Mouse (Mus musculus) testis, postnatal 10 days (tissue): Measurements from ENCODE around the gene Elovl5.

Source experiments
- DNase-seq: peaks from one replicate; pipeline ENCODE4 v3.0.0; 2021; ENCODE audit warnings: low spot score

The Elovl5 gene

DNA sequence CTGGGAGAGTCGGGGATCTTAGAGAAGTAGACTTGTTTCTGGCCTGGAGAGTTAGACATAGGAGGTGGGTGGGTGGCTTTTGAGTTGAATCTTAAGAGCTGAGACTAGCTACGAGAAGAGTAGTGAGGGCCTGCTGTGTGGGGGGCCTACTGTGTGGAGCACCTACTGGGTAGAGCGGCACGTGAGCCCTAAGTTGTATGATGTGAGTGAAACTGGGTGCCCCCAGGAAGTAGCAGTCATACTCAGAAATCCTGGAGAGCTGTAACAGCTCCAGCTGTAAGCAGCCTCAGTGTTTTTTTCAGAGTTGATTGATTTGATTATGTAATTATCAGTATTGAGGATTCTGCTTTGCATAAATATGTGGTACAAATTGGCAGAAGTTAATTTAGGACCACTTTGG lies 11.6 kb downstream of the Elovl5 start:
- no peak for DNase-seq

DNA sequence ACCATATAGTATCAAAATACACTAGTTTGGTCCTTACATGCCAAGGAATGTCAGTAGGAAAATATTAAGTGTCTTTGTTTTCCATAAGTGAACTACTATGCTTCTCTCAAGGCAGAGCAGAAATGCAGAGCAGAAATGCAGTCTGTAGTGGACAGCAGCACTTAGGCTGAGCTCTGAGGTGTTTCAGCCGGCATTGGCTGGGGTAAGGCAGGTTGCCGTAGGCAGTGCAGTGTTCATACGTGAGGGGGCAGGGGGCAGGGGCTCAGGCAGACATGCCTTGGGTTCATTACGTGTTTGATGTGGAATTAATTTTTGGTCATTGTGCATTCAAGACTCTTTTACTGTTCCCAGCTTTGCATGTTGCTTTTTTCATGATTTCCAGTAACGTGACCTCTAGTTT lies 12.1 kb downstream of the Elovl5 start:
- no peak for DNase-seq

DNA sequence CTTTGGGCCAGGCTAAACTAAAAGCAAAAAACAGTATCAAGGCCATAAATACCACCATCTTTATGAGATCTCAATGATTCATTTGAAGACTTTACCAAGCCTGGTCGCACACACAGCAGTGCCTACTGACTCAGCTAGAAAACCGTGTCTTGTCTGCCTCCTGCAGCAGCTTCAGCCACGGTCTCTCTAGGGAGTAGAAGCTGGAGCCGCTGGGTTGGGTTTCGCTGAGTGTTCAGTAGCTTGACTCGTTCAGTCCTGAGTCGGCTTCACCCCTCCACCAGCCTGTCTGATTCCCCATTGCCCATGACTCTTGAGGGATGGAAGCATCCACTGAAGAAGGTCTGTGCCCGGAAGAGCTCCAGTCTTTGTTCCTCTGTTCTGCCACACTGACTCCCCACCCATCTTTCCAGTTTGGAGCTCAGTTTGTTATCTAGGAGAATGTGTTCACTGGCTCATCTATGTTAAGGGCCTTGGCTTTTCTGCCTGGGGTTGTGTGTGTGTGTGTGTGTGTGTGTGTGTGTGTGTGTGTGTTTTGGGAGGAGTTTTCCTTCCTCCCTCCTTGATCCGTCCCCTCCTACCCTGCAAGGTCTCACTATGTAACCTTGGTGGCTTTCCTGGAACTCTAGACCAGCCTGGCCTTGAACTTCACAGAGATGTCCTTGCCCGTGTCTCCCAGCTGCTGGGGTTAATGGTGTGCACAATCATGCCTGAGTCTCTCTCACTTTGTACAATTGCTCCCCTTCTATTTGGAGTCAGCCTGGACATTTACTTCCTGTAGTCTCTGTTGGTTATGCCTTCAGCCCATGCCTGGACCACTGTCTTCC lies 13.1 kb downstream of the Elovl5 start:
- DNase-seq, result no peak

DNA sequence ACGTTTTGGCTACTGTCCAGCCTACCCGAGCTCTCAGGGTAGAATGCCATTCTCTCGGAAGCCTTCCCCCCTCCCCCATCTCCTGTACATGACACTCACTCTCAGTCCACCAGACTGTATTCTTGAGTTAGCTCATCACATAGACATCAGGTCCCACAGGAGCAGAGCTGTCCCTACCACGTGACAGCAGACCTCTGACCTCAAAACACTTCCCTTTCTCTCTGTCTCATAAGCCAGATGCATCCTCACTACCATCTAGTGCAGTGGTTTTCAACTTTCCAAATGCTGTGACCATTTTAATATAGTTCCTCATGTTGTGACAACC lies 13.7 kb downstream of the Elovl5 start:
- DNase-seq, result no peak

- DNase-seq, result no peak
Measured at GRCm38 (mm10) chr9:77931740-77932139, 14.6 kb downstream of the Elovl5 start.

DNA sequence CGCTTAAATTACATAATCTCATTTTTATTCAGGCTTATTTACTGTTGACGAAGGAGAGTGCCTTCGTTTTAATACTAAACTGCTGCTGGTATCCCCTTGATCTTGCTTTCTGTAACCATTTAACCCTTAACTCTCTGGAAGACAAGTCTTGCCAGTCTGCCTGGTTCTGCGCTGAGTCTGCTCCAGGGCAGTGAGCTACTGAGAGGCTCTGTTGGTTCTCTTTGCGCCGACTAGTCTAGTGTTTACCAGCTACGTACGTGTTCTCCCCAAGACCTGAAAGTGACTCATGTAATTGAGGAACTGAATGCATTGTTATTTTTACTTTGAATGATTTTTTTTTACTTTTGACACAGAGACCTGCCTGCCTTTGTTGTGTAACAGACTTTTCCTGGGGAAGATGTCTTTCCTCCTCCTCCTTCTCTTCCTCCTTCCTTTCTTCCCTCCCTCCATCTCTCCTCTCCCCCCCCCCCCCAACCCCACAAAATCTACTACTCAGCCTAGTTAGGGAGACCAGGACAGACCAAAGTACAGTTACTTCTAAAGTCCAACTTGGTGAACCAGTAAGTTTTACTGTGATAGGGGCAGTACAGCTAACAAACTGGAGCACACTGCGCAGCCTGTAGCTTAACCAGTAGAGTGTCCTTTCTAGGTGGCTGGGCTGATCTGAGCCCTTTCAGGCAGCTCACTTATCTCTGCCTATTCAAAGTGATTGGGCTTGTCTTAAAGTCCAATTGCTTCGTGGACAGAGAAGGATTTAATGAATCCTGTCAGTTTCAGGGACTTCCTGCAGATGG lies 18.9 kb downstream of the Elovl5 start:
- DNase-seq, result no peak

DNA sequence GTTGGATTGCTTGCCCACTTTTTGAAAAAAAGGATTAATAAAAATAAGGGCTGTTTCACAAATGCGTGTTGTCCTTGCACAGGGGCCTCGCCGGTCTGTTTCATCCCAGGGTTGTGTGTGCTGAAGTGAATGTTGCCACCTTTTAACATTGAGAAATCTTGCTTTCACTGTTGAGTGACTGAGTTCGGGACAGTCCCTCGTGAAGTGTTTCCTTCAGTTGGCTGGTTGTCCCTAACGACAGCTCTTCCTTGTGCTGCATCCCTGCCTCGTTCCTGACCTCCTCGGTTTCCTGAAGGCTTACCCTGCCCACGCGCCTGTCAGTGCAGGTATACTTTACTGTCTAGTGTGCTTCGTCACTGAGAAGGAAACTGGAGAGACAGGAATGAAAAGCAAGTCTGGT lies 20.7 kb downstream of the Elovl5 start:
- no peak for DNase-seq

- no peak for DNase-seq
Measured at GRCm38 (mm10) chr9:77938761-77939553, 21.8 kb downstream of the Elovl5 start.

DNA sequence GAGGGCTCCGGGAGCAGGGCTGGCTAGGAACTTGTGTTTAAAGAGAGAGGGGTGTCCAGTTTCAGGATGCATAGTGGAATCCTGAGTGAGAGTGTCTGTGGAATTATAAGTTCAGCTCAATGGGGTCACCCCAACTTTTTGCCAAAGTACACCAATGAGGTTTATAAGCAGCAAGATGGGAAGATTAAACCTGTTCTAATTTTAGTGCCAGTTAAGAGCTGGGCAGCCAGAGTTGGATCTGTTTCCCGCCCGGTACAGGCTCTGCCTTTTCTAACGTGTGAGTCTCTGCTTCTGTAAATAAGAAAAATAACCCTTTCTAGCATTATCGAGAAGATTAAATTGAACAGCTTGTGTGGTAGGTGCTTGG lies 22.4 kb downstream of the Elovl5 start:
- no peak for DNase-seq

DNA sequence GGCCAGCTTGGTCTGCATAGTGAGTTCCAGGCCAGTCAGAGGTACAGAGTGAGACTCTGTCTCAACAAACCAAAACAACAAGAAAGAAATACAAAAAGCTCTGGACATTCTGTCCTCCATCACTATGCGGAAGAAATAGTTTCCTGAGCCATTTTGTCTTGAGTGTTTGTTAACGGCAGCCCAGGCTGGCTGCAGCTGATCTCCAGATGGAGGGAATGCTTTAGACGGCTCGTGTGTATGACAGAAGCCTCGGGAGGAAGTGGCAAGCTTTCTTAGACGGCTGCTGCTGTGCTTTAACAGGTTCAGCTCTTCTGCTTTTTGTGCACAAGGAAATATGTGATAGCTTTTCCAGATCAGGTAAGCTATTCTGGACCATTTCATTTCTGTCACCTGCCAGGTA lies 23.9 kb downstream of the Elovl5 start:
- no peak for DNase-seq

- no peak for DNase-seq
Measured at GRCm38 (mm10) chr9:77941836-77942235, 24.7 kb downstream of the Elovl5 start.

- DNase-seq, result no peak
Measured at GRCm38 (mm10) chr9:77942411-77942810, 25.2 kb downstream of the Elovl5 start.

DNA sequence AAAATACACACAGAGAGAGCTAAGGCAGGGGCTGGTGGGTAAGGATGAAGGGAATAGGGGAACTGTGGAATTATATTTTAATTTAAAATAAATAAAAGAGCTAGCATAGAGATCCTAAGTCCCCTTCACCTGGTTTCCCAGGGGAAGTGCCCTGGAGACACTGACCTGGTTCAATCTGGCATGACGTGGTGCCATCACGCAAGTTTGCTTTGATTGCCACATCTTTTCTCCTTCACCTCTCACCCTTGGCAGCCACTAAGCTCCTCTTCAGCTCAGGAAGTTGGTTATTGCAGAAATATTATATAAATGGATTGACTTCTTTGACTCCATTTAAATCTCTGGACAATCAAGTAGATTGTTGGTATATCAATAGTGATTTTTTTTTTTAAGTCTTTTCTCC lies 26.2 kb downstream of the Elovl5 start:
- DNase-seq, result no peak

DNA sequence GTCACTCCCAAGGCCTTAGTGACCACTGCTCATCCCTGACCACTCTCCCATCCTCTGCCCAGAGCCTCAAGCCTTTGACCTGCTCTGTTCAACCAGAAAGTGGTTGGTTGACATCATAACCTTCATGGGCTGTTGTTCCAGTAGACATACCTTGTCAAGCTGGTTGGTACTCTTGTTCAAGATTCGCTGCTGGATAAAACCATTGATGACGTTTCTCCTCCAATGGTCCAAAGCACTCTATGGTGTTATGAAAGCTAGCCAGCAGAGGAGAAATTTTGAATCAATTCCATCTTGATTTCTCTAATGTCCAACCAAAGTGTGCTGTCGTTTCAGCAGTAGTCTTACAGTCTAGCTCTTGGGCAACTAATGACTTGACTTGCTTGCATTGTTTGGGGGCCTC lies 27.0 kb downstream of the Elovl5 start:
- DNase-seq, result no peak

DNA sequence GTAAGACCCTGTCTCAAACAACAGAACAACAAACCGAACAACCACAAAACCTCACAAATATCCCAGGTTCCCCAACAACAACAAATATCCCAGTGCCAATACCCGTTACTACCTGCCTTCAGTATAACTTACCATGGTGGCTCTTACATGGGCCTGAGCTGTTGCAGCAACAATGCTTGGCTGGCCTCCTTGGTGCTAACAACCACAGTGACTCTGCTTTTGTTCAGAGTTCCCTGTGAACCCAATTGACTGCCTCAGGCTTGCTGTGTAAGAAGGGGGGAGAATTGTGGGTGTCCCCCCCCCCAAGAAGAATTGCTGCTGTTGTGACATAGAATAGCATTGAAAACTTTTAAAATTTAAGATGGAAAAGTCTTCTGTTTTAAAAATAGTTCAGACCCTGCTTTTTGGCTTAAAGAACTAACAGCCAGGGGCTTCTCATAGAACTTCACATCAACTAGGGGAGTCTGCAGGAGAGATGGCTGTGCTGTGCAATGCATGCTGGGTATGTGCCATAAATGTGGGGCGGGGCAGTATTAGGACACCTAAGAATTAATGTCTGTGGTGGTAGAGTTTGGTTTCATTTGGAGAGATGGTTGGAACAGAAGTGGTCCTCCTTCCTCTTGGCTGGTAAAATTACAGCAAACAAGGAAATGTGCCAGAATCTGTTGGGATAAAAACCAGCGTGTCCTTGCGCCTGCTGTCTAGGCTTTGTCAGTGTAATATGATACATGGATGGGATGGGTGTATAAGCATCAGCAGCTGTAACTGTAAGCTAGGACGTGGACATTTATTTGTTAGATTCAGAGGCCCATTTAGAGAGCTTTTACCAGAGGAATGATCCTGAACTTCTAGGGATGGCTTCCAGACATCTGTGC lies 28.9 kb downstream of the Elovl5 start:
- no peak for DNase-seq

GRCm38 (mm10) chr9:77948214-77948613 lies 31.1 kb downstream of the Elovl5 start:
- no peak for DNase-seq

DNA sequence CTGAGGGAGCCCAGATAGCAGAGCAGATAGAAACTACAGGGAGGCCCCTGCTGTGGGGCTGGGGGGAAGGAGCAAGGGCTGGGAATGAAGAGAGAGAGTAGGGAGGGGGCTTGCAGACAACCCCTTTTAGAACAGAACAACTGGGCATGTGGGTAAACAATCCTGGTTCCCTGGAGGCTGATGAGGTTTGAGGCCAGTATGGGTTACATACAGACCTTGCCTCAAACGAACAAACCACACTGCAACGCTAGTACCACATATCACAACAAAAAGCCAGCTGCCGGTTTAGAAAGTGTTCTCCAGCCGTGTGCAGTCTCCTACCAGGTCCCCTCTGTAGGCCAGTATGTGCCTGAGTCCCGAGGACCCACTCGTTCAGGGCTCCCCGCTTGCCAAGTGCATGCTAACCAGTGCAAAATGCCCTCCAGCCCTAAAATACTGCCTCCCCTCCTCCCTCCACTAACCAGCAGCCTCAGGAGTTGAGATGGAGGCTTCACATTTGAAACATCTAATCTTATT lies 32.6 kb downstream of the Elovl5 start:
- DNase-seq, result no peak

DNA sequence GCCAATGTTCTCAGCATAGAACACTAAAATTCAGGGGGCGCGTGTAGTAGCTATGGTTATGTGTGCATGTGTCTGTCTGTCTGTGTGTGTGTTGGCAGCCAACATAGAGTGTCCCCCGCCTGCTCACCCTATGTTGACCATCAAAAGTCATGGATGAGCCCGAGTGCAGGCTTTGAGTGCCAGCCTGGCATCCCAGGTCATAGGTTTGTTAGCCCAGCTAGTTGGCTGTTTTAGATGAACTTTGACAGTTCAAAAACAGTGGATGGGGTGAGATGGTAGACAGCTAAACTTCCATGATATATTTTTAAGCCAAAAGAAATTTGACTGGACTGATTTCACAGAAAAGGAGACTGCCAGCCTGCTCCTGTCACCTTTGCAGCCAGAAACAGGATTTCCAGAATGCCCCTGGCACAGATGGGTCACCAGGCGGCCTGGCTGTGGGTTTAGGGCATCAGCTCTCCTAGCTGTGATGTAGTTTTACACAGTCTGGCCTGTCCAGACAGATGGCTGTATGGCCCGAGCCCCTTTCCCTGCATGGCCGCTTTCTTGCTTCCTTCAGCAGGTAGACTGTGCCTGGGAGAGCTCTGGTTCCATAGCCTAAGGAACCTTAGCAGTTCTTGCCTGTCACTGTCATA lies 33.8 kb downstream of the Elovl5 start:
- no peak for DNase-seq

DNA sequence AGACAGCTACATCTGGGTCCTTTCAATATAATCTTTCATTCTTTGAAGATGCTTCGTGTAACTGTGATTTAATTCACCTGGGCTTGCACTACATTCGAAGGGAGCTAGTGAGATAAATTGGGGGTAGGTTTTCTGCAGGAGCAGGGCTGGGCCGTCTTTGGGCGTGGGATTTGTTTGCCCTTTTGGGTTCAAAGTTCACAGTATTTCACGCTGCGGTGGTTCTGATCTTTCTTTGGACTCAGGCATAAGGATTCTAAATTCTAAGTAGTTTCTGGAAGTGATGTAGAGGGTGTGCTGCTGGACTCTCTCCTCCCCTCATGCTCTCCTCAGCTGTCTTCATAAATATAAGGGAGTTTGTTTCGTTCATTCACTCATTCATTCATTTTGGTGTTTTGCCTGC lies 34.8 kb downstream of the Elovl5 start:
- DNase-seq, result no peak

DNA sequence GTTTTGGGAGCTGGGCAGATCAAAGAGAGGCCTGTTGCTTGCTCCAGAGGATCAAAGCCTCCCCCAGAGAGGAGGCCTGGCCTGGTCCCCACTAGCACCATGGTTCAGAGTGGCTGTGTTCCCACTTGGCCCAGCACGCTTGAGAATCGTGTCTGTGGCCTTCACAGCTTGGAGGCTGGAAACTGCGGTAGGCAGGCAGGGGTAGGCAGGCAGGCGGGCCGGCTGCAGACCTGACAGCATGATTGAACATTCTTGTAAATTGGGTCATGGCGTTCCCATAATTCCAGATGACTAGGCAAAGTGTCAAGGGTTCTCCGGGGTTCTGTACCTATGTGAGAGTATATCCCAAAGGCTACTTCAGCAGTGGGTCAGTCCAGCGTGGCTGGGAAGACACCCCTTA lies 35.9 kb downstream of the Elovl5 start:
- peak; percentile 62 for DNase-seq

DNA sequence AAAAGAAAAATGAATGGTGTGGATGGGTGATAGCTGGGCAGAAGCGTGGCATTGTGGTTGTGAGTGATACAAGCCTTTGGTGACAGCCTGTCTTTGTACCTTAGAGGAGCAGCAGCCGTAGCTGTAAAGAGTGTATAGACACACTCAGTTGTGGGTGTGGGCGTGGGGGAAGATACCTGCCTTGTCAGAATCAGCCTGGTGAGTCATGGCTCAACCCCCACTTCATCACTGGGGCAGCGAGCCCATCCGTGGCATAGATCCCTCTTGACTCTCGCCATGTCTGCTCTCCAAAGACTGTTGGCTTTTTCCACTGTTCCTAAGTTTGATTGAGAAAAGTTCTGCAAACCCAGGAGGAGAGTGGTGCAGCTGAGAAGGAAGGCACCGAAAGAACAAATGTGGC lies 37.3 kb downstream of the Elovl5 start:
- DNase-seq, result no peak
